Mouse (Mus musculus): Measurements from ENCODE around the gene Aif1l. TPM values are rescaled to one million over a fixed set of nuclear protein-coding genes. Genes with fewer than 3 reads are reported as not detected.

The Aif1l gene
- polyA plus RNA-seq, 1 experiment from 2014 or later: 12.6 TPM

- no peaks in the 10 kb centered on the region for H3K4me1 ChIP-seq (ENCODE audit: insufficient read depth, low read depth, low read length)
- no peak for TF ChIP-seq CTCF (IDR thresholded peaks at IDR 0.05)
- no peak for TF ChIP-seq EP300 (IDR thresholded peaks at IDR 0.05)
- H3K36me3 ChIP-seq (ENCODE audit: insufficient read depth, low read length): no peaks in the 10 kb centered on the region
- DNase-seq (ENCODE audit: low spot score): no peak
- 73% methylated on average over 3 of the region's 3 CpGs for WGBS
- no peaks in the 10 kb centered on the region for H3K27me3 ChIP-seq (replicated peaks; ENCODE audit: insufficient read depth, low read length)
- no peak overlapping the region for H3K9ac ChIP-seq (replicated peaks; ENCODE audit: low read depth)
- no peak for ATAC-seq
- H3K4me3 ChIP-seq (ENCODE audit: low read depth, low read length): no peak overlapping the region
- H3K27ac ChIP-seq (ENCODE audit: low read length): no peak overlapping the region
- H3K9me3 ChIP-seq (ENCODE audit: low read length): no peaks in the 10 kb centered on the region
- no peak overlapping the region for H3K4me2 ChIP-seq (replicated peaks; ENCODE audit: low read depth, low read length)
Measured at GRCm38 (mm10) chr2:31964191-31964590, 14.3 kb downstream of the Aif1l start.

GRCm38 (mm10) chr2:31965110-31965509 is 15.2 kb downstream of the Aif1l start:
- ATAC-seq (no peak), DNase-seq (ENCODE audit: low spot score) (peak; percentile 31)
- Histone ChIP-seq H3K36me3 (ENCODE audit: insufficient read depth, low read length) (no peaks in the 10 kb centered on the region), H3K4me1 (ENCODE audit: insufficient read depth, low read depth, low read length) (no peaks in the 10 kb centered on the region), H3K4me3 (ENCODE audit: low read depth, low read length) (no peak overlapping the region), H3K9me3 (ENCODE audit: low read length) (no peaks in the 10 kb centered on the region), H3K27me3 (replicated peaks; ENCODE audit: insufficient read depth, low read length) (no peaks in the 10 kb centered on the region), H3K27ac (ENCODE audit: low read length) (no peak overlapping the region), H3K9ac (replicated peaks; ENCODE audit: low read depth) (no peak overlapping the region), H3K4me2 (replicated peaks; ENCODE audit: low read depth, low read length) (no peak overlapping the region)
- TF ChIP-seq EP300 (IDR thresholded peaks at IDR 0.05) (no peak), CTCF (IDR thresholded peaks at IDR 0.05) (peak; percentile 73)

- no peak overlapping the region for H3K4me3 ChIP-seq (ENCODE audit: low read depth, low read length)
- no peak for TF ChIP-seq EP300 (IDR thresholded peaks at IDR 0.05)
- TF ChIP-seq CTCF (IDR thresholded peaks at IDR 0.05): no peak
- H3K27ac ChIP-seq (ENCODE audit: low read length): no peak overlapping the region
- H3K4me1 ChIP-seq (ENCODE audit: insufficient read depth, low read depth, low read length): no peaks in the 10 kb centered on the region
- H3K4me2 ChIP-seq (replicated peaks; ENCODE audit: low read depth, low read length): no peak overlapping the region
- 76% methylated on average over 8 of the region's 8 CpGs for WGBS
- no peaks in the 10 kb centered on the region for H3K27me3 ChIP-seq (replicated peaks; ENCODE audit: insufficient read depth, low read length)
- no peak for ATAC-seq
- H3K9me3 ChIP-seq (ENCODE audit: low read length): no peaks in the 10 kb centered on the region
- no peak overlapping the region for H3K9ac ChIP-seq (replicated peaks; ENCODE audit: low read depth)
- H3K36me3 ChIP-seq (ENCODE audit: insufficient read depth, low read length): no peaks in the 10 kb centered on the region
- DNase-seq (ENCODE audit: low spot score): no peak
Measured at GRCm38 (mm10) chr2:31966801-31967200, 16.9 kb downstream of the Aif1l start.

GRCm38 (mm10) chr2:31972589-31972988 is 22.6 kb downstream of the Aif1l start:
- 88% methylated on average over 4 of the region's 4 CpGs for WGBS
- no peak for DNase-seq (ENCODE audit: low spot score)
- H3K4me2 ChIP-seq (replicated peaks; ENCODE audit: low read depth, low read length): no peak overlapping the region

DNA sequence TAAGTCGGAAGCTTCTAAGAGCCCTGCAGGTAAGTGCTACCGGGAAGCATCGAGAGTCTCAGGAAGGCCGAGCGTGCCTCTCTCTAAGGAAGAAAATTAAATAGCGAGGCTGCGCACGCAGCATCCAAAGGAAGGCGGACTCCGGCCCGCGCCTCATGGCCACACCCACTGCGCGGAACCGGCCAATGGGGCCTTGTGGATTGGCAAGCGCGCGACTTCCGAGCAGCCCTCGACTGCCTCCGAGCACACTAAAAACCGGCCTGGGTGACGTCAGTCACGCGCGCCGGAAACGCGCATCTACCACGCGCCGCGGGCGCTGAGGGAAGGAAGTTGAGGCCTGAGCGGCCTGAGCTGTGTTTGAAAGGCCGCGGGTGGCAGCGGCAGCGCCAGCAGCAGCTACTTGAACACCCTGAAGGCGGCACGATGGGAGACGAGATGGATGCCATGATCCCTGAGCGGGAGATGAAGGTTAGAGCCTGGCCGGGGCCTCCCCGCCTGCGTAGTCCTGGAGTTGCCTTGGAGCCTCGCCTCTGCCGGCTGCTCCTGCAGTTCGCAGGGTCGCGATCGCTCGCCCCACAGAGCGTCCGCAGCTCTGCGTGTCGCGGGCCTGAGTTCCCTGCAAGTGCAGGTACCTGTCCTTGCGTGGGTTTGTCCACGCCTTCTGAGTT is 24.3 kb downstream of the Aif1l start, which contains the start of gene Nup214:
Nup214 (plus strand) TSS at position 296 of the 668 bp plus-strand sequence.
- Histone ChIP-seq H3K4me1 (ENCODE audit: insufficient read depth, low read depth, low read length) (peaks cover 7% of the 10 kb centered on the region), H3K36me3 (ENCODE audit: insufficient read depth, low read length) (peaks cover 8% of the 10 kb centered on the region; the same call in 1 of the 2 replicates), H3K9ac (replicated peaks; ENCODE audit: low read depth) (peak within 1 kb of the TSS; percentile 99), H3K27me3 (replicated peaks; ENCODE audit: insufficient read depth, low read length) (no peaks in the 10 kb centered on the region), H3K4me2 (replicated peaks; ENCODE audit: low read depth, low read length) (peak within 1 kb of the TSS; percentile 94), H3K4me3 (ENCODE audit: low read depth, low read length) (peak within 1 kb of the TSS; percentile 89), H3K9me3 (ENCODE audit: low read length) (no peaks in the 10 kb centered on the region), H3K27ac (ENCODE audit: low read length) (peak within 1 kb of the TSS; percentile 81)
- TF ChIP-seq CTCF (IDR thresholded peaks at IDR 0.05): no peak
- TF ChIP-seq EP300 (IDR thresholded peaks at IDR 0.05): no peak
- peak; percentile 100 for ATAC-seq
- DNase-seq (ENCODE audit: low spot score): peak; percentile 99
- WGBS: under 1% methylated on average over 58 of the region's 60 CpGs

More at GRCm38 (mm10) chr2:31972589-31972988, 22.6 kb downstream of the Aif1l start:
- H3K36me3 ChIP-seq (ENCODE audit: insufficient read depth, low read length): peaks cover under 1% of the 10 kb centered on the region; the same call in 1 of the 2 replicates
- ATAC-seq: no peak
- no peak overlapping the region for H3K4me3 ChIP-seq (ENCODE audit: low read depth, low read length)
- no peaks in the 10 kb centered on the region for H3K9me3 ChIP-seq (ENCODE audit: low read length)
- no peak overlapping the region for H3K9ac ChIP-seq (replicated peaks; ENCODE audit: low read depth)
- H3K4me1 ChIP-seq (ENCODE audit: insufficient read depth, low read depth, low read length): peaks cover 7% of the 10 kb centered on the region
- TF ChIP-seq CTCF (IDR thresholded peaks at IDR 0.05) (no peak), EP300 (IDR thresholded peaks at IDR 0.05) (no peak)
- no peak overlapping the region for H3K27ac ChIP-seq (ENCODE audit: low read length)
- no peaks in the 10 kb centered on the region for H3K27me3 ChIP-seq (replicated peaks; ENCODE audit: insufficient read depth, low read length)

DNA sequence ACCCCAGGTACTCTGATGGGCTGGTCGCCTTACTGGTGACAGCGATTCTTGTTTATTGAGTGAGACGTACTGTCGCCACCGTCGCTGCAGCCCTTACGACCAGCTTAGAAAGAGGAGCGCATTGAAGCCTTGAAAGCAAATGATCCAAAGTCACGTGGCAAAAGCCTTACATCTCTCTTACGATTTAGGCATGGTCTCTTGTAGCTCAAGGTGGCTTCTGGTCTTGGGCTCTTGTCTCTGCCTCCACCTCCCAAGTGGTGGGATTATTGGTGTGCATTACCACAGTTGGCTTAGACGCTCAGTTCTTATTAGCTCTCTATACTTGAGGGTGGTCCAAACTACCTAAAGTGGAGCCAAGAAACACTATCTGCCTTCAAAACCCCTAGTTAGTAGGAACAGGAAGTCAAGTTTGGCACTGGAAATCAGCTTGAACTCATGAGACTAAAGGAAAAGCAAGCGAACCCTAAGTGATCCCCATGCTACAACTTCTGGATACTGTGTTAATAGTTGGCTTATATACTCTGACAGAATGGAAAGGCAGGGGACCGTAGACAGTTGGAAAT is 25.0 kb downstream of the Aif1l start:
- WGBS: 9% methylated on average over 13 of the region's 13 CpGs
- H3K36me3 ChIP-seq (ENCODE audit: insufficient read depth, low read length): peaks cover 8% of the 10 kb centered on the region; the same call in 1 of the 2 replicates
- peak overlapping the region; percentile 99 for H3K9ac ChIP-seq (replicated peaks; ENCODE audit: low read depth)
- peak overlapping the region; percentile 94 for H3K4me2 ChIP-seq (replicated peaks; ENCODE audit: low read depth, low read length)
- H3K27ac ChIP-seq (ENCODE audit: low read length): peak overlapping the region; percentile 81
- DNase-seq (ENCODE audit: low spot score) (no peak), ATAC-seq (no peak)
- TF ChIP-seq CTCF (IDR thresholded peaks at IDR 0.05) (no peak), EP300 (IDR thresholded peaks at IDR 0.05) (no peak)
- H3K27me3 ChIP-seq (replicated peaks; ENCODE audit: insufficient read depth, low read length): no peaks in the 10 kb centered on the region
- peak overlapping the region; percentile 89 for H3K4me3 ChIP-seq (ENCODE audit: low read depth, low read length)
- peaks cover 7% of the 10 kb centered on the region for H3K4me1 ChIP-seq (ENCODE audit: insufficient read depth, low read depth, low read length)
- H3K9me3 ChIP-seq (ENCODE audit: low read length): no peaks in the 10 kb centered on the region

All from lung, postnatal 0 days (tissue).